Mouse (Mus musculus): Measurements from ENCODE around the gene Wdr49.

DNA sequence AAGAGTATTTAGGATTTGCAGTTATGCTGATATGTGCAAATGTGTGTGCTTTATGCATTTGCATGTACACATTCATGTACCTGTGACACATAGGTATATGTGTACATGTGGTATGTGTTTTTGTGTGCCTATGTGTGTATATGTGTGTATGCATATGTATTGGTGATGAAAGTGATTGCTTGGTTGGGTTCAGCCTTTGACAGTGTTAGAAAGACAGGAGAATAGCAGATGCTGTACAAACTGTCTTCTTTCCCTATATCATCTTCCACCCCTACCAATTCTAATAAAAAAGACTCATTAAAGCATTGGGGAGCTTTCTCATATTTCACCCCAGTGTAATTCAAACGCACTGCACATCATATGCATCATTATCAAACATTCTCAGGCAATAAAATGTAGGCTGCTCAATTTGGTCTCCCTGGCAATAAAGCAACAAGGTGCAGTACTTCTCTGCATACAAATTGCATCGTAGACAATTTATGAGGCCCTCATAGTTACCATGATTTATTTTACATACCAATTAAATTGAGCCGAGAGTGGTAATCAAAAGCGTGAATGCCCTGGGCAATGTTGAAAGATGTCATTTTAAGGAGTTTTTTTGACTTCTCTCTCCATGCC lies 51.3 kb downstream of the Wdr49 start:
- TF ChIP-seq POLR2A (IDR thresholded peaks at IDR 0.05; ENCODE audit: borderline replicate concordance, insufficient read depth, low read length), result no peak
- TF ChIP-seq CTCF (IDR thresholded peaks at IDR 0.05; ENCODE audit: borderline replicate concordance, insufficient read depth, low read depth, low read length), result no peak
